Mouse (Mus musculus) inflammation-experienced regulatory T-cells, adult 6 months (primary cell): ENCODE measurements at regions not wholly inside any gene's neighbourhood (a gene's known extent, or its start where the extent isn't known, plus 50 kb on each side); places are given as distances from the start of the nearest gene placed in this dataset.

Source experiments
- ATAC-seq: one replicate; pipeline ENCODE4 v1.8.0; 2017

GRCm38 (mm10) chr3:144378524-144379225 is 173.7 kb upstream of the Lmo4 start:
- ATAC-seq = no peak

DNA sequence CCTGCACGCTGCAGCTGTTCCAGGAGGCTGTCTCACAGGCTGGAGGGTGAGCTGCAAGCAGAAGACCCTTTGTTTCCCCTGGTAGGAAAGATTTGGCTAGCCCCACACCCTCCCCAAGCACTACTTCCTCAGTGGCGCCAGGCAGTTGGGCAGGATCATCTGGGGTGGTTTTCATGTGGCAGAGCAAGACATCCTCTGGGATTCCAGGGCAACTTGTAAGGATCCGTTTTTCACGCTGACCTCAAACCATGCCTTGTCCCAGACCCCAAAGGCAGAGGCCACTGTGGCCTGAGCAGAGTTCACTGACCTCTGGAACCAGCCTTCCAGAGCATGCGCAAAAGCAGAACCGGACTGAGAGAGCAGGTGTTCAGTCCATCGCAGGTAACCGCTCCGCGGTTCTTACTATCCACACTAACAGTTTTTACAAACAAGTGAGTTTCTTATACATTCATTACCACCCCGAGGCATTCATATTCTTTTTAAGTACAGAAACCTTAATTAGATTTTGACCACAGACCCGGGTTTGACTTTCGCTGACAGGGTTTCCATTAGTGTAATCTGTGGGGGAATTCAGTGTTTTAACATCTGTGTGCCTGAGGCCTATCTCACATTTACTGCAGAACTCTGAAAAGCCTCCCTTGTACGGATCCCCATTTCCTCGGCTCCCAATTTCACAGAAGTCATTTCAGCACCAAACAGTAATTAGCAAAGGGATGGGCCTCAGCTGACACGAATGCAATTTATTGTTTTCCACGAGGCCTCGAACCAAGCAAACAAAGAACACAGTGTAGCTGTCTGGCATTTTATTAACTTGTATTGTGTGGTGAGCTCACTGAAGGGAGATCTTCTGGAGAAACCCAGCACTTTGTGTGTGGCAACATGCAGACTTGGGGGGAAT is 172.9 kb upstream of the Lmo4 start:
- ATAC-seq = no peak

- ATAC-seq = no peak
These were observed 171.7 kb upstream of the Lmo4 start for GRCm38 (mm10) chr3:144376463-144377402.

GRCm38 (mm10) chr3:144375725-144376412 is 170.8 kb upstream of the Lmo4 start:
- ATAC-seq = no peak

- ATAC-seq = no peak
These were observed 163.3 kb upstream of the Lmo4 start for GRCm38 (mm10) chr3:144368300-144368699.

- no peak for ATAC-seq
These were observed 162.7 kb upstream of the Lmo4 start for GRCm38 (mm10) chr3:144367766-144368116.

DNA sequence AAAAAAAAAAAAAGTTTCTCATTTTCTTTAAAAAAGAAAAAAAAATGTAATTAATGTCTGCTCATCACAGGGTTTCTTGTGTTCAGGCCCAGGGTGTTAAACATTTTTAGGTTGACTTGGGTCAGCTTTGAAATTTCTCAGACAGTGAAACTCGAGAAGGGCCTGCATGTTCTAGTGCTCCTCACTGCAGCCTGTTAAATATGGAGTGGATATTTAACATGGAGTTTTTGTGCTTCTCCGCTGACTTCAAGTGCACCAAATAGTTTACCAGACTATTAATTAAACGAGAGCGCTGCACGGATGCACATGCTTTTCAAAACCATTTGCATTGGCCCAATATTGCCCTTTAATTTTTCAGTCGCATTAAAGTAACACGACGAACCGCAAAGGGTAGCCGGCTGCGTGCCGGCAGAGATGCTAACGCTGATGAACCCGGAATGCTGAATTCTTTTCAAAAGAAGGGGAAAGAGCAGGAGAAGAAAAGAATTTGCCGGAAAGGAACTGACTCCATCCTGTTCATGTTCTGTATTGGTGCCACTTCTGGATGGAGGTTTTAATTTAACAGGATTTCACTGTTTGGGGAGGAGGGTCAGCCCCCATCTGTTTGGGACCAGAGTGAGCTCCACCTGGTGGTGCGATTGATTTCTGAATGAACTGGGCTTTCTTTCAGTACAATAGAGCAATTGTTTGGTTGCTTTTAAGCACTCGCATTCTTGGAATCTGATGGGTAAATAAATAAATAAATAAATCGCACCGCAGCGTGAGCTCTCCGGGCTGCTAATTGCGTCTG is 162.2 kb upstream of the Lmo4 start:
- ATAC-seq = no peak

- ATAC-seq = no peak
These were observed 160.9 kb upstream of the Lmo4 start for GRCm38 (mm10) chr3:144365894-144366293.

DNA sequence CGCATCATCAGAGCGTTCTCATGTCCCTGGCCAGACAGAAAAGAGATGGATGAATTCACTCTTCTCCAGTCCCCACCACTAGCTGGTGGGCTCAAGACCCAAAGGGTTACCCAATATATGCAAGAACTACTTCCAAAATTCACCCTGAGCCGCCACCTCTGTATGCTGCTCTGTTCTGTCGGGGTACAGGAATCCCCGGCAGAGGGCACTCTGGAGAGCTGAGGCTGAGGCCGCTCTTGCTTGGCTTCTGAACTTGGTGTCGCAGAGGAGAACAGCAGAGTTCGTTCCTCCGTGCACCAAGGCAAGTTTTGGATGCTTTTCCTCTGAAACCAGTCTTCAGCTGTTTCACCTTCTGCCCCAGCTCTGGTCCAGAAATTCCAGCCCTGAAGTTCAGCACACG is 157.5 kb upstream of the Lmo4 start:
- no peak for ATAC-seq

- no peak for ATAC-seq
These were observed 156.4 kb upstream of the Lmo4 start for GRCm38 (mm10) chr3:144361203-144361978.

- no peak for ATAC-seq
These were observed 151.9 kb upstream of the Lmo4 start for GRCm38 (mm10) chr3:144356948-144357295.

GRCm38 (mm10) chr3:144356103-144356947 is 151.3 kb upstream of the Lmo4 start:
- no peak for ATAC-seq

DNA sequence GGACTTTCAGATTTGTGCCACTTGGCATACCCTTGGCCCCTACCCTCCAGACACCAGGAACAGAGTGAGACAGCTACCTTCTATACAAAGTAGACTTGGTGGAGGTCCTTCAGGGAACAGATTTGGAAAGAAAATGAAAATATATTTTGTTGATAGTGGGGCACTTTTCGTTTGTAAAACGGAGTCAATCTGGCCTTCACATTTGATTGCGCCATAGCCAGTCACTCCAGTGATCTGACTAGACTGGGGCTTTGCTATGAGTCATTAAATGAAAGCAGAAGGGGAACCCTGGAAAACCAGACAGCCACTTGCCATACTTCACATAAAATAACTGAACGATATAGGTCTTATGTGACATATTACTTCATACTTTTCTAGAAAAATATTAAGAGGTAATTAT is 147.5 kb upstream of the Lmo4 start:
- ATAC-seq = no peak

- ATAC-seq = no peak
These were observed 143.4 kb upstream of the Lmo4 start for GRCm38 (mm10) chr3:144348431-144348830.

GRCm38 (mm10) chr3:144335237-144335636 is 130.2 kb upstream of the Lmo4 start:
- ATAC-seq = no peak

- no peak for ATAC-seq
These were observed 129.2 kb upstream of the Lmo4 start for GRCm38 (mm10) chr3:144334201-144334600.

GRCm38 (mm10) chr3:144332353-144332752 is 127.3 kb upstream of the Lmo4 start:
- no peak for ATAC-seq

- ATAC-seq = no peak
These were observed 124.1 kb upstream of the Lmo4 start for GRCm38 (mm10) chr3:144329117-144329516.

DNA sequence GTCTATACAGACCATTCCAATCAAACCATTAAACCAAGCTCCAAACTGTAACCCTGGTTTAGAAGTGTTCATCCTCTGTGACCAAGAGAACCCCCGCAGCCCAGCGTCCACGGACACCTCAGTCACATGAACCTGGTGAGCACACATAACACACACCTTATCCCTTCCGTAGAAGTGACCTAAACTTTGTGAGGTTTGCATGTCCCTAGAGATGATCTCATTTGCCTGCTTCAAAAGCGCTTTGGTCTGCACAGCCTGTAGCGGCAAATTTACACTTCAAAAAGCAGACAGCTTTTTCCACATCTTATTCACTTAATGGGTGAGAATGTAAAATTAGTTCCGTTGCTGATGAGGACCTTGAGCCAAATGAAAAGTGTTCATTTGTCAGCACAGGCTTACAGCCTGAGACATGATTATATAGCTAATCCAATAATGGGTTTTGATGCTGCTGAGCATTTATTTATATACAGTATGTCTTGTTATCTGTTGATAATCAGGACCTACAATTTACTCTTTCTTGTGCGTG is 122.3 kb upstream of the Lmo4 start:
- ATAC-seq = no peak

DNA sequence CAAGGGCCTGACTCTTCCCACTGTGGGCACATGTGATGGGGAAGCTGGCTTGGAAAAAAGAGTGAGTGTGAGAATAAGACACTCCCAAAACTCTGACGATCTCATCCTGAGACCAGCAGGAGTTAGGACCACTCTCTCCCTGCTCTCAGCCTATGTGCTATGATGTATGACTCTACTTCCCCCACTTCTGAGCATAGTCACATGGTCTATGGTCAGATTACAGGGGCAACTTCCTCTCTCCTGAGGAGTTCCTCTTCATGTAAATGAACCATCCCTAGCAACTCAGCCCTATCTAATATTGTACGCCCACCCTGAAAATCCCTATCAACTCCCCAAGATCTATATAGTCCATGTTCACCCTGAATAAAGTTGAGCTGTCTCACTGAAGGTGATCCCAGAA is 120.0 kb upstream of the Lmo4 start:
- no peak for ATAC-seq
